Mouse (Mus musculus) intestine, embryonic 15.5 days (tissue): ENCODE measurements around the gene Nav2. TPM values are rescaled to one million over a fixed set of nuclear protein-coding genes. Genes with fewer than 3 reads are reported as not detected.

Experiments used
- ATAC-seq: fragments of 200-750 bp; cut with Nextera tagmentation; 2 replicates; pipeline ENCODE4 v1.8.0; 2017; ENCODE audit warnings: moderate TSS enrichment, moderate library complexity
- H3K27ac ChIP-seq: fragments of 300-500 bp; sonication (generic); 2 replicates; pipeline ENCODE4 v1.5.1; 2015; ENCODE audit warnings: mild to moderate bottlenecking, inconsistent platforms
- H3K27me3 ChIP-seq: fragments of 300-500 bp; sonication (generic); replicated peaks from 2 replicates; pipeline ENCODE4 v1.6.1; 2015; ENCODE audit warnings: inconsistent platforms
- H3K36me3 ChIP-seq: fragments of 300-500 bp; sonication (generic); 2 replicates; pipeline ENCODE4 v1.6.1; 2015; ENCODE audit warnings: inconsistent platforms
- H3K4me1 ChIP-seq: fragments of 300-500 bp; sonication (generic); replicated peaks from 2 replicates; pipeline ENCODE4 v1.6.1; 2015; ENCODE audit warnings: inconsistent platforms
- H3K4me2 ChIP-seq: fragments of 300-500 bp; sonication (generic); replicated peaks from 2 replicates; pipeline ENCODE4 v1.6.1; 2015; ENCODE audit warnings: mild to moderate bottlenecking, inconsistent platforms
- H3K4me3 ChIP-seq: fragments of 300-500 bp; sonication (generic); replicated peaks from 2 replicates; pipeline ENCODE4 v1.5.1; 2015; ENCODE audit warnings: inconsistent platforms
- H3K9ac ChIP-seq: fragments of 300-500 bp; sonication (generic); 2 replicates; pipeline ENCODE4 v1.6.1; 2015; ENCODE audit warnings: inconsistent platforms
- H3K9me3 ChIP-seq: fragments of 300-500 bp; sonication (generic); 2 replicates; pipeline ENCODE4 v1.6.1; 2016; ENCODE audit warnings: inconsistent platforms
- WGBS: fragments of 180-500 bp; shearing (Covaris S2); methylation state at CpG from one replicate; pipeline ENCODE4 v1.1.7; 2015; 5-methylcytosine and 5-hydroxymethylcytosine counted together
- polyA plus RNA-seq: library from polyadenylated mRNA; unstranded; fragments of >200 nt; fragmentation: Nextera tagmentation; extraction: Ambion mirVana; gene quantifications from 2 replicates; pipeline ENCODE4 v1.2.1, GENCODE M21; 2015

Nav2 gene
- polyA plus RNA-seq, 1 experiment from 2014 or later = 17.7 TPM

DNA sequence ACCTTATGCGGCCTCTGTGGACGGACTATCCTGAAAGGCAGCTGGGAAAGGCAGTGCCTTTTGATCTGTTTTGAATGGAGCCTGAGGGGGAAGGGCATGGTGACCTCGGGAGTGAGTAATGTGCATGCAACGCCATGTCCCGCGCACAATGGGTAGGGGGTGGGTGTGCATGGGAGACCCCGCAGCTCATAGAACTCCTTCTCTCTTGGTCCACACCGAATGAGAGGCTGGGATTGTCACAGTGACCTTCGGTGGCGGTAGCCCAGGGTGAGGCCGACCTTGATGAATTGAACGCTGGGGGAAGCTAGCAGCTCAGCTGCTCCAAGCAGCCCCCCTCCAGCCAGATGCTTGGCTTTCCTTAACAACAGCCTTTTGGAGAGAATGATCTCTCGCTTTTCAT, 86.7 kb downstream of the Nav2 start:
- Histone ChIP-seq H3K4me2 (no peak overlapping the region), H3K27me3 (no peaks in the 10 kb centered on the region), H3K4me1 (0 out of 2 replicates have a peak, but pooled peaks cover 4% of the 10 kb centered on the region), H3K27ac (no peak overlapping the region), H3K36me3 (no peaks in the 10 kb centered on the region), H3K9ac (no peak overlapping the region), H3K4me3 (no peak overlapping the region), H3K9me3 (no peaks in the 10 kb centered on the region)
- no peak for ATAC-seq
- 23% methylated on average over 13 of the region's 13 CpGs for WGBS

DNA sequence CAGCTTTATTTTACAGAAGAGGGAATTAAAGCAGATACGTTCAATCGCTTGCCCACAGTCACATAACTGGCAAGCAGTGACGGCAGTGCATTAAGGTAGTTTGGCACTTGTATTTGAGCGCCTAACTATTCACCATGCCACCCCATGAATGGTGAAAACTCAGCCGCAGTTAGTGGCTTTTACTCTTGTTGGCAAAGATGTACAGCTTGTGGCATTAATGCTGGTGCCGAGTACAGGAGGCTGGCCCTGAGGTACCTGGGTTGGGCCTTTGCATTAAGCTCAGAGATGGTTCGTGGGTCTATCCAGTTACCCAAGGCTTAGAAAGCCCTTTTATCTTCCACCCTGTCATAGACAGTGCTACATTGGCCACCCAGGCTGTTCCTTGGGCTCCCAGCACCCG, 87.2 kb downstream of the Nav2 start:
- no peak for ATAC-seq
- 79% methylated on average over 8 of the region's 8 CpGs for WGBS

DNA sequence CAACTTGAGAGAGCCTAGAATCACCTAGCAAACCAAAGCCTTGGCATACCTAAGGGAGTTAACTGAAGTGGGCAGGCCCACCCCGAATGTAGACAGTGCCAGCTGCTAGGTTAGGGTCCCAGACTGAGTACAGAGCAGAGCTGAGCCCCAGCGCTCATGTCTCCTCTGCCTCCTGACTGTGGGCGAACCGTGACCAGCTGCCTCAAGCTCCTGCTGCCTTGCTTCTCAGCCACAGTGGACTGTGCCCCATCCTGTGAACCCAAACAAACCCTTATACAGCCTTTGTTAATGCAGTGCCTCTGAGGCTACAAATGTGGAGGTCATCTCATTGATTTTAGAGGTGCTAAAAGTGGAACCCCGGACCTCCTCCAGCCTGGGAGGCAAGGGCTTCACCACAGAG, 88.3 kb downstream of the Nav2 start:
- ATAC-seq = no peak; the same call in 1 of the 2 replicates
- H3K27ac ChIP-seq = no peak overlapping the region

More for the DNA sequence above, 87.2 kb downstream of the Nav2 start:
- no peak overlapping the region for H3K9ac ChIP-seq
- no peaks in the 10 kb centered on the region for H3K36me3 ChIP-seq
- 0 out of 2 replicates have a peak, but pooled peaks cover 4% of the 10 kb centered on the region for H3K4me1 ChIP-seq
- H3K4me2 ChIP-seq = no peak overlapping the region
- H3K4me3 ChIP-seq = no peak overlapping the region
- H3K9me3 ChIP-seq = no peaks in the 10 kb centered on the region
- no peak overlapping the region for H3K27ac ChIP-seq
- no peaks in the 10 kb centered on the region for H3K27me3 ChIP-seq

DNA sequence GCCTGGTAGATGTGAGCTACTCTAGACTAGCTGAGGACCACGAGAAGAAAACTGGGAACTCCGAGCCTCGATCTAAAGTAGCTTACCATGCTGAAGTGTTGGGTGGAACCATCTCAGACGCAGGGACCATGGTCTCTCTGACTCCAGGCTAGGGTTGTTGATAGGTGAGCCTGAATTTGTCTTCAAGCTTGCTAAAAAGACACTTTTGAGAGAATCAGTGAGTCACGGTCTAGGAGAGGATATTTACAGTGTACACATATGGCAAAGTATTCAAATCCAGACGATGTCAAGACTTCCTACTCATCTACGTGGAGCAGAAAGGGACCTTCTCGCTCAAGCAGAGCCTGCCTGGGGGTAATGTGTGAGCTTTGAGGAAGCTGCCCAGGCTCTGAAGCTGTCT, 89.6 kb downstream of the Nav2 start:
- 77% methylated on average over 8 of the region's 8 CpGs for WGBS
- H3K4me3 ChIP-seq = no peak overlapping the region
- H3K9ac ChIP-seq = no peak overlapping the region
- H3K9me3 ChIP-seq = no peaks in the 10 kb centered on the region
- ATAC-seq = no peak
- H3K27ac ChIP-seq = no peak overlapping the region
- no peaks in the 10 kb centered on the region for H3K36me3 ChIP-seq
- H3K27me3 ChIP-seq = no peaks in the 10 kb centered on the region
- no peak overlapping the region for H3K4me2 ChIP-seq
- H3K4me1 ChIP-seq = no peaks in the 10 kb centered on the region

More for the DNA sequence above, 88.3 kb downstream of the Nav2 start:
- H3K9ac ChIP-seq = no peak overlapping the region
- no peaks in the 10 kb centered on the region for H3K27me3 ChIP-seq
- H3K9me3 ChIP-seq = no peaks in the 10 kb centered on the region
- 0 out of 2 replicates have a peak, but pooled peaks cover 4% of the 10 kb centered on the region for H3K4me1 ChIP-seq
- no peaks in the 10 kb centered on the region for H3K36me3 ChIP-seq
- 64% methylated on average over 5 of the region's 5 CpGs for WGBS
- no peak overlapping the region for H3K4me2 ChIP-seq
- H3K4me3 ChIP-seq = no peak overlapping the region

DNA sequence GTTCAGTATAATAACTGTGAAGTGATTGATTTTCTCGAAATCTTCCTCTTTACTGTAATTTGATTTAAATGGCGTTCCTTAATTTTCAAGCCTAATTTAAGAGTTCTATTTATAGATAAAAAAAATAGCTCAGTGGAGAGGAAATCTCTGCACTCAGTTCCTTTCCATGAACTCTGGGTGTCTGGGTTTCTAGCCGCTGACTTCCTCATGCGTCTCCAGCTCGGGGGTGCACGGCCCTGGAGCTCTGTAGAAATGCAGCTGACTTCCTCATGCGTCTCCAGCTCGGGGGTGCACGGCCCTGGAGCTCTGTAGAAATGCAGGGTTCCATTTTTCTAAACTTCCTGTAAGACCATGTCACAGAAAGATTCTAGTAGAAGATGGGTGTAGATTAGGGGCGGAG, 90.1 kb downstream of the Nav2 start:
- no peak overlapping the region for H3K4me2 ChIP-seq
- H3K27me3 ChIP-seq = no peaks in the 10 kb centered on the region
- no peaks in the 10 kb centered on the region for H3K36me3 ChIP-seq
- 47% methylated on average over 10 of the region's 10 CpGs for WGBS
- H3K4me3 ChIP-seq = no peak overlapping the region
- no peak overlapping the region for H3K27ac ChIP-seq
- no peak for ATAC-seq
- no peaks in the 10 kb centered on the region for H3K4me1 ChIP-seq
- no peaks in the 10 kb centered on the region for H3K9me3 ChIP-seq
- H3K9ac ChIP-seq = no peak overlapping the region

DNA sequence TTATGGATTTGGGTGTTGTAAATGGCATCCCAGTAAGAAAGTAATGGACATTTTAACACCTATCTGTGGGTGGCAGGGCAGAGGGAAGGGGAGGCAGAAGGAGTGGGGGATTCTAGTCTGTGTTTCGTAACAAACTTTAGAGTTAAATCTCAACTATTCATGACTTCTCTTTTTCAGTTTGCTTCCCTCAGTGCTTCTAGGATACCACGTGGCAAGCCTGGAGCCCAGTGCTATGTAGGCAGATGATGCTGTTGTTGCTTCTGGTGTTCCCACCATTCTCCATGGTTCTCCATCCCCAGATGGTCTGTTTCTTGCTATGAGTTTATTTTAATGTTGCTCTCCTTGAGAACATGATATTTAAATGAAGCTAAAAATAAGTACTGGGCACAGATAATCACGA, 92.3 kb downstream of the Nav2 start:
- no peak overlapping the region for H3K9ac ChIP-seq
- no peaks in the 10 kb centered on the region for H3K36me3 ChIP-seq
- H3K4me1 ChIP-seq = peaks cover 3% of the 10 kb centered on the region; the same call in 1 of the 2 replicates
- H3K9me3 ChIP-seq = no peaks in the 10 kb centered on the region
- no peaks in the 10 kb centered on the region for H3K27me3 ChIP-seq
- no peak for ATAC-seq
- no peak overlapping the region for H3K4me2 ChIP-seq
- no peak overlapping the region for H3K27ac ChIP-seq
- H3K4me3 ChIP-seq = no peak overlapping the region
- 75% methylated on average over 3 of the region's 3 CpGs for WGBS

DNA sequence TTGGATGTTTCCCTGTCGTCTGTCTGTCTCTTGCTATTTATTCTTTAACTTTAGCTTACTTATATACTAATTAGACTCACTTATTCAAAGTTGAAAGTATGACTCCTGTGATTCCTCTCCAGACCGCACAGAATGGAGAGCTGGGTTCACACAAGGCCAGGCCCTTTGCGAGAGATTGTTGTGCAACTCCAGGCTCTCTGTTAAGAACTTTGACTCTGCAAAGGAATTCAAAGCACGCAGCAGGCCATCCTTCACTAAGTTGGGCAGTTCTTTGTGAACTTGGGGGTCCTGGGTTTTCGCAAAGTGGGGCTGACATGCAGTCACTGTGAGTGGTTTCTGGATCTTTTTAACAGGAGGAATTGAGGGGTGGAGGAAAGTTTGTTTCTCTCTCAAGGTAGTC, 95.9 kb downstream of the Nav2 start:
- Histone ChIP-seq H3K4me1 (peaks cover 7% of the 10 kb centered on the region), H3K4me3 (no peak overlapping the region), H3K9ac (no peak overlapping the region), H3K27ac (no peak overlapping the region), H3K36me3 (no peaks in the 10 kb centered on the region), H3K4me2 (no peak overlapping the region), H3K9me3 (no peaks in the 10 kb centered on the region), H3K27me3 (no peaks in the 10 kb centered on the region)
- ATAC-seq = no peak
- WGBS = 50% methylated on average over 5 of the region's 5 CpGs

DNA sequence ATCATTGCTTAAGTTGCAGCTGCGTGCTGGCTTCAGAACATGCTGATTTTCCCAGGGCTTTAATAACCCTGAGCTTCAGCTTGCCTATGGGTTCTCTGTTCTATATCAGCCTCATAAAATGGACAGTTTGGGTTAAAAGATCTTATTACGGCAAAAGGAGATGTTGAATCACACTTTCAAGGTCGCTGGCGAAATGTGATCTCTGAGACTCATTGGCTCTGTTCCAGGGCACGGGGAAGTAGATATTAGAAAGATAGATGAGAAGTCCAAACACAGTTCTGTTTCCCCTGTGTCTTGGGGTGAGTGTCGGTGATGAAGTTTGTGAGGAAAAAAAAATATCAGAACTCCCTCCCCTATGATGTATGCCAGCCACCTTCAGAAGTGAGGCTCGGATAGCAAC, 98.4 kb downstream of the Nav2 start:
- no peak overlapping the region for H3K27ac ChIP-seq
- H3K9ac ChIP-seq = no peak overlapping the region
- H3K4me2 ChIP-seq = no peak overlapping the region
- H3K4me1 ChIP-seq = peaks cover 7% of the 10 kb centered on the region
- no peaks in the 10 kb centered on the region for H3K36me3 ChIP-seq
- H3K4me3 ChIP-seq = no peak overlapping the region
- no peaks in the 10 kb centered on the region for H3K27me3 ChIP-seq
- 30% methylated on average over 7 of the region's 7 CpGs for WGBS
- H3K9me3 ChIP-seq = no peaks in the 10 kb centered on the region
- ATAC-seq = no peak

DNA sequence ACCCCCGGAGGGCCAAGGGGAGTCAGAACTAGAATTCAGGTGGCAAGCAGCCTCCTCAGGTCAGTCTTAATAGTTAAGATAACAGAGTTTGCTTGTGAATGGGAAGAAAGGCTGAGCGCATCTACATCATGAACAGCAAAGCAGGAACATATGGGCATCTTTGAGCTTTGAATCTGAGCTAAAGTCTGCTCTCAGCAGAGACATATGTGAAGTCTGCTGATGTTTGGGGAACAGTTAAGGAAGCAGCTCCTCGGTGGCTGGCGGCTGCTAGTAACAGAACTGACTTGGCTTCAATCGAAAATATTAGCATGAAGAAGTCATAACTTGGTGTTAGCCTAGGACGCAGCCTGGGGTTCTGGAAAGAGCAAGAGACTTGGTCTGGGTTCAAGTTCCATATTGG, 102.2 kb downstream of the Nav2 start:
- WGBS = 91% methylated on average over 6 of the region's 6 CpGs
- H3K4me3 ChIP-seq = no peak overlapping the region
- H3K4me1 ChIP-seq = peaks cover 4% of the 10 kb centered on the region; the same call in 1 of the 2 replicates
- no peaks in the 10 kb centered on the region for H3K9me3 ChIP-seq
- no peaks in the 10 kb centered on the region for H3K36me3 ChIP-seq
- H3K27ac ChIP-seq = no peak overlapping the region
- no peak overlapping the region for H3K4me2 ChIP-seq
- no peaks in the 10 kb centered on the region for H3K27me3 ChIP-seq
- H3K9ac ChIP-seq = no peak overlapping the region
- ATAC-seq = no peak

DNA sequence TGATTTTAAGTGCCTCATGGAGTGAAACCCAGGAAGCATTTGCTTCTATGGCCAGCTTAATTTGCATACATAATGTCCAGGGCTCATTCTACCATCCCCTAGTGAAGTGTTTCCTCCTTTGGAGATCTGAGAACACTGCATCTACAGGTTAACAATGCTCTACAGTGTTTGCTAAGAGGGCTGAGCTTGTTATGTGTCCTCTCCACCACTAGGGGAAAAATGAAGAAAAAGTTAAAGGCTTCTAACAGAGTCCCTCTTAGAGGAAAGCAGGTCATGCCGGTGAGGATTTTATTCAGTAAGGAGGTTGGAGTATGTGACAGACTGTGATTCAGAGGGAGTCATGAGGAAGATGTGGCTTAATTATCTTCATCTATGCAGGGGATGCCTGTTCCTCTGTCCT, 103.5 kb downstream of the Nav2 start:
- H3K36me3 ChIP-seq = no peaks in the 10 kb centered on the region
- WGBS = 66% methylated on average over 1 of the region's 1 CpGs
- H3K4me1 ChIP-seq = no peaks in the 10 kb centered on the region
- H3K27ac ChIP-seq = no peak overlapping the region
- H3K9ac ChIP-seq = no peak overlapping the region
- ATAC-seq = no peak
- H3K4me3 ChIP-seq = no peak overlapping the region
- no peak overlapping the region for H3K4me2 ChIP-seq
- H3K9me3 ChIP-seq = no peaks in the 10 kb centered on the region
- H3K27me3 ChIP-seq = no peaks in the 10 kb centered on the region

DNA sequence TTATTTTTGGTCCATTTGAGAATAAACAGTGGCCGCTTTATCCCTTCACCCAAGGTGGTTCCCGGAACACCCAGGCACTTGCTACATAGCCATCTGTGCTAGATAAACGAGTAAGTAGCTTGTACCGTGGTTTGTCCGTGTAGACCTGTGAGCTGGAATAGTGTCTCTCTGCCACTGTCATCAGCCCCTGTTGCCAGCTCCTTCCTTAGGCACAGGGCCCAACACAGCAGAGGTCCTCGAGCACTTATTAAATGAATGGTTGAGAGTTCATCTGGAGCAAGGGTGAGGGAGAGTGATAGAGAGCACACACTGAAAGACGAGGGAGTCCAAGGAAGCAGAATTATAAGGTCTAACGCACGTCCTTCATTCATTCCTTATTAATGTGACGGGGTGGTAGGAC, 106.0 kb downstream of the Nav2 start:
- 86% methylated on average over 10 of the region's 10 CpGs for WGBS
- Histone ChIP-seq H3K27me3 (no peaks in the 10 kb centered on the region), H3K36me3 (no peaks in the 10 kb centered on the region), H3K9ac (no peak overlapping the region), H3K27ac (no peak overlapping the region), H3K4me3 (no peak overlapping the region), H3K4me1 (no peaks in the 10 kb centered on the region), H3K4me2 (no peak overlapping the region), H3K9me3 (no peaks in the 10 kb centered on the region)
- ATAC-seq = no peak

DNA sequence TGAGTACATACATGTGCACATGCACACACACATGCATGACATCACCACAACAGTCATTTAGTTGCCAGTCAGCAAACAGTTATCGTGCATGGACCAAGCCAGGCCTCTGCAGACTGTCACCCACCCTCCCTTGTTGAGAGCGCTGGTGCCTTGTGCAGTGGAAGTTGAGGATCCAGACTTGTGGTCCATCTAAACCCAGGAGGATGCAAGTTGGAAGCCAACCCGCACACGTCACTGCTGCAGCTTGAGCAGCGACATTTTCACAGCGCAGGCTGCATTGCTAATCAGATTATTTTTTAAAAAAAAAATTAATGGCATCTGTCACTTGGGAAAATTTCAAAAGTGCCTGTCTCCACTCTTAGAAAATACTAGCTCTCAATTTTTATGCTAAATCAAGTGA, 106.8 kb downstream of the Nav2 start:
- Histone ChIP-seq H3K9me3 (no peaks in the 10 kb centered on the region), H3K36me3 (no peaks in the 10 kb centered on the region), H3K9ac (no peak overlapping the region), H3K27ac (no peak overlapping the region), H3K4me3 (no peak overlapping the region), H3K27me3 (no peaks in the 10 kb centered on the region), H3K4me1 (no peaks in the 10 kb centered on the region), H3K4me2 (no peak overlapping the region)
- ATAC-seq = no peak
- WGBS = 83% methylated on average over 6 of the region's 6 CpGs

DNA sequence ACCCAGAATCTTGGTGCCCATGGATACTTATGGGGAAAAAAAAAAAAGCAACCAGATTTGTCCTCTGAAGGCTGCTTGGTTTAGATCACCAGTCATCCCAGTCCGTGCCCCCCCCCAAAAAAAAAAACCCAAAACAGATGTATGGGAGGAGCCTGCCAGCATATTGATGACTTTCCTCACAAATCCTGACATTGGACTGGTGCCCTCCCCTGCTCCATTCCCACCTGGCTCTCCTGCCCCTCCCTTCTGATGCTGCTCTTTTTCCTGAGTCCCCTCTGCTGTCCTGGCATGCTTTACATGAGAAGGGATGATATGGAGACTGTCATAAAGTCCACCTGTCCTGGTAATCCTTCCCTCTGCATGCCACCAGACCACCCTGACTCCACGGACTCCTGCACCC, 107.6 kb downstream of the Nav2 start:
- H3K9me3 ChIP-seq = no peaks in the 10 kb centered on the region
- no peak overlapping the region for H3K27ac ChIP-seq
- no peaks in the 10 kb centered on the region for H3K4me1 ChIP-seq
- H3K27me3 ChIP-seq = no peaks in the 10 kb centered on the region
- H3K9ac ChIP-seq = no peak overlapping the region
- H3K4me2 ChIP-seq = no peak overlapping the region
- WGBS = 66% methylated on average over 2 of the region's 2 CpGs
- no peaks in the 10 kb centered on the region for H3K36me3 ChIP-seq
- no peak overlapping the region for H3K4me3 ChIP-seq
- no peak for ATAC-seq
